Mouse (Mus musculus) cerebral cortex, adult 2 months (tissue): Measurements from ENCODE around the gene Mob3a.

Source experiments
- WGBS: fragments of 180-500 bp; shearing (Covaris S2); methylation state at CpG from one replicate; pipeline ENCODE4 v1.1.7; 2018; 5-methylcytosine and 5-hydroxymethylcytosine counted together

Mob3a gene

GRCm38 (mm10) chr10:80677942-80678436 lies 23.8 kb downstream of the Mob3a start, which contains the start of gene Mknk2:
TSS of gene Mknk2 (minus strand) at chr10:80678112.
- 12% methylated on average over 8 of the region's 8 CpGs for WGBS

GRCm38 (mm10) chr10:80677128-80677875 lies 24.5 kb downstream of the Mob3a start:
- WGBS, result 21% methylated on average over 9 of the region's 9 CpGs

GRCm38 (mm10) chr10:80676198-80676928 lies 25.4 kb downstream of the Mob3a start:
- 1% methylated on average over 73 of the region's 78 CpGs for WGBS

- under 1% methylated on average over 54 of the region's 54 CpGs for WGBS
Measured at GRCm38 (mm10) chr10:80675405-80676197, 26.2 kb downstream of the Mob3a start.

GRCm38 (mm10) chr10:80674851-80675404 lies 26.8 kb downstream of the Mob3a start:
- WGBS, result 7% methylated on average over 6 of the region's 6 CpGs

GRCm38 (mm10) chr10:80674161-80674711 lies 27.5 kb downstream of the Mob3a start:
- WGBS, result 24% methylated on average over 5 of the region's 5 CpGs

GRCm38 (mm10) chr10:80673690-80674089 lies 28.1 kb downstream of the Mob3a start:
- 83% methylated on average over 3 of the region's 3 CpGs for WGBS

GRCm38 (mm10) chr10:80671936-80672690 lies 29.7 kb downstream of the Mob3a start:
- WGBS, result 81% methylated on average over 11 of the region's 11 CpGs

- 80% methylated on average over 4 of the region's 4 CpGs for WGBS
Measured at GRCm38 (mm10) chr10:80671251-80671650, 30.5 kb downstream of the Mob3a start.

- 71% methylated on average over 2 of the region's 2 CpGs for WGBS
Measured at GRCm38 (mm10) chr10:80670531-80670930, 31.2 kb downstream of the Mob3a start.

GRCm38 (mm10) chr10:80669737-80670485 lies 31.9 kb downstream of the Mob3a start:
- 87% methylated on average over 7 of the region's 7 CpGs for WGBS

GRCm38 (mm10) chr10:80669018-80669417 lies 32.8 kb downstream of the Mob3a start:
- WGBS, result 86% methylated on average over 12 of the region's 12 CpGs

GRCm38 (mm10) chr10:80668614-80669013 lies 33.2 kb downstream of the Mob3a start:
- WGBS, result 82% methylated on average over 11 of the region's 11 CpGs

GRCm38 (mm10) chr10:80666837-80667412 lies 34.9 kb downstream of the Mob3a start:
- 80% methylated on average over 19 of the region's 19 CpGs for WGBS

- 74% methylated on average over 10 of the region's 10 CpGs for WGBS
Measured at GRCm38 (mm10) chr10:80665981-80666733, 35.6 kb downstream of the Mob3a start.

- WGBS, result 58% methylated on average over 4 of the region's 4 CpGs
Measured at GRCm38 (mm10) chr10:80665459-80665858, 36.3 kb downstream of the Mob3a start.

- 15% methylated on average over 10 of the region's 10 CpGs for WGBS
Measured at GRCm38 (mm10) chr10:80665016-80665380, 36.8 kb downstream of the Mob3a start.

- 15% methylated on average over 16 of the region's 16 CpGs for WGBS
Measured at GRCm38 (mm10) chr10:80664197-80665015, 37.4 kb downstream of the Mob3a start.
